27 mouse cellular contexts compared by ENCODE assay signal in the genomic region with DNA sequence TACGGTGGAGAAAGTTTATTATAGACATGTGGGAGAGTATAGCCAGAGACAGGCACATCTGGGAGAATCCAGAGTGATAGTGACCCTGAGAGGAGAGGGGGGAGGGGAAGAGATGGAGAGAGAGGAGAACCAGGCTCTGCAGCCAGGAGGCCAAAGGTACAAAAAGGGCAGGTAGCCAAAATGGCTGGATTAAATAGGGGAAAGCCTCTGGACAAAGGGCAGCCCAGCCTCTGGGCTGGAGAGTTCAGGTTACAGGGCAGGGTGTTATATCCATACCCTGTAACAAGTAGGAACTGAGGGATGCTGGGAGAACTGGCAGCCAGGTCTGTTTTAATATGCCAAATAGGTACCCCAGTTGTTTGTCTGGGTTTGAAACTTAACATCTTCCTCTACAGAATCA. TPM values are rescaled to one million over a fixed set of nuclear protein-coding genes. Genes with fewer than 3 reads are reported as not detected.
"Had no signal": no experiment of that assay in that cellular context is flagged by ENCODE, and none has a peak within 500 bp of the region (broad histone marks: within the 10 kb centered on the region; RNA-seq: fewer than 3 reads in every experiment).

No protein-coding gene starts in this region.

- H3K4me1 ChIP-seq: lung, embryonic 15.5 days had no signal

- ATAC-seq: hindbrain, postnatal 0 days; inflammation-experienced regulatory T-cells, adult 6 months; intestine, embryonic 16.5 days; midbrain, embryonic 13.5 days had no signal

- H3K4me2 ChIP-seq: limb, embryonic 13.5 days; lung, embryonic 15.5 days; midbrain, embryonic 13.5 days had no signal

- H3K9ac ChIP-seq: limb, embryonic 13.5 days; liver, embryonic 14.5 days; lung, embryonic 15.5 days; midbrain, embryonic 13.5 days had no signal

- H3K27ac ChIP-seq: hindbrain, postnatal 0 days; kidney, postnatal 0 days; layer of hippocampus, adult 2 months; limb, embryonic 10.5 days; limb, embryonic 13.5 days; liver, embryonic 14.5 days; lung, embryonic 15.5 days; midbrain, embryonic 10.5 days; midbrain, embryonic 13.5 days had no signal

- H3K4me3 ChIP-seq: layer of hippocampus, adult 2 months; limb, embryonic 10.5 days; limb, embryonic 13.5 days; lung, embryonic 15.5 days; megakaryocyte, embryonic 14.5 days; midbrain, embryonic 10.5 days; midbrain, embryonic 13.5 days had no signal

- H3K36me3 ChIP-seq: limb, embryonic 10.5 days; limb, embryonic 13.5 days; lung, embryonic 15.5 days; midbrain, embryonic 10.5 days; midbrain, embryonic 13.5 days had no signal

- H3K27me3 ChIP-seq: limb, embryonic 13.5 days; lung, embryonic 15.5 days; midbrain, embryonic 13.5 days had no signal

- DNase-seq: layer of hippocampus, adult 9-11 months; lung, postnatal 10 days; lung, postnatal 36 days; thymus, adult 18-20 months; thymus, postnatal 36 days had no signal

- H3K9me3 ChIP-seq: limb, embryonic 10.5 days; limb, embryonic 13.5 days; lung, embryonic 15.5 days; midbrain, embryonic 10.5 days; midbrain, embryonic 13.5 days had no signal

RNA-seq across cellular contexts. Expression of a gene that starts 18.9 kb away (rescaled TPM):
- polyA plus RNA-seq: inflammation-experienced regulatory T-cells, adult 6 months had no signal

RNA-seq across cellular contexts. Expression of a gene that starts 55.0 kb away (rescaled TPM):
- total RNA-seq: hindbrain, postnatal 0 days; layer of hippocampus, adult 2 months; layer of hippocampus, postnatal 25 days; left cerebral cortex, adult 18-20 months; left cerebral cortex, postnatal 25 days; midbrain, postnatal 0 days had no signal
- polyA plus RNA-seq: hindbrain, postnatal 0 days; inflammation-experienced regulatory T-cells, adult 6 months; large intestine, adult 2 months; limb, embryonic 10.5 days; limb, embryonic 13.5 days; lung, embryonic 15.5 days; midbrain, embryonic 13.5 days; midbrain, postnatal 0 days; neural tube, embryonic 11.5 days; neural tube, embryonic 14.5 days; small intestine, adult 2 months; spleen, adult 2 months; urinary bladder, adult 2 months had no signal
